Mouse (Mus musculus): ENCODE measurements around the gene AA467197. TPM values are rescaled to one million over a fixed set of nuclear protein-coding genes. Genes with fewer than 3 reads are reported as not detected.
A peak's percentile ranks its signal among the peaks of the same experiment; 100 is the strongest.

Gene AA467197
- total and polyA plus RNA-seq, 3 experiments, result 0.36 to 0.44 TPM; not detected in 1

DNA sequence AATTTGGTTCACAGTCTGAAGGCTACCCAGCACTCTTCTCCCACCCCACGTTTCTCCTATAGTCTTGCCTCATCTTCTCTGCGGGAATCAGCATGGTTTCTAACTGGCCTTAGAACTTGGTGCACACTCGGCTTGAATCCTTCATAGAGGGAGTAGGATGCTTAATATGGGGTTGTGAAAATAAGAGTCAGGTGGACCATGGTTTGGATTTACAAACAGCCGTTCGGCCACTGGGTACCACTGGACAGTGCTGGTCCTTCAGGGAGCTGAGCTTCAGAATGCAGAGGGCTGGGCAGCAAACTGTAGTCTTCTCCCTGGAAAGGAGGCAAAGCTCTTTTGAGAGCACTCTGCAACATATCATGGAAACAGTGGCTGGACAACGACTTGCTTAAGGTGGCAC lies 19.0 kb upstream of the AA467197 start:
- 81% methylated on average over 6 of the region's 6 CpGs for WGBS
- H3K27me3 ChIP-seq (ENCODE audit: control insufficient read depth, insufficient read depth, low read length), result no peaks in the 10 kb centered on the region; the same call in 1 of the 2 replicates
- TF ChIP-seq EP300 (IDR thresholded peaks at IDR 0.05; ENCODE audit: insufficient read depth, low read depth, low read length), result no peak
- TF ChIP-seq CTCF (IDR thresholded peaks at IDR 0.05), result no peak
- TF ChIP-seq POLR2A (IDR thresholded peaks at IDR 0.05; ENCODE audit: insufficient read depth, low read depth, low read length), result no peak
- no peaks in the 10 kb centered on the region for H3K36me3 ChIP-seq (ENCODE audit: control insufficient read depth, insufficient read depth, low read length)
- DNase-seq, result no peak
- no peak overlapping the region for H3K4me3 ChIP-seq
- H3K79me2 ChIP-seq (replicated peaks; ENCODE audit: control insufficient read depth, insufficient read depth, low read length), result no peaks in the 10 kb centered on the region
- intact Hi-C loops (cut with DNase I), result no loop called here
- H3K27ac ChIP-seq, result no peak overlapping the region
- H3K4me1 ChIP-seq (ENCODE audit: control insufficient read depth, insufficient read depth, low read length), result no peaks in the 10 kb centered on the region
- H3K9ac ChIP-seq (ENCODE audit: low read depth, low read length), result no peak overlapping the region

DNA sequence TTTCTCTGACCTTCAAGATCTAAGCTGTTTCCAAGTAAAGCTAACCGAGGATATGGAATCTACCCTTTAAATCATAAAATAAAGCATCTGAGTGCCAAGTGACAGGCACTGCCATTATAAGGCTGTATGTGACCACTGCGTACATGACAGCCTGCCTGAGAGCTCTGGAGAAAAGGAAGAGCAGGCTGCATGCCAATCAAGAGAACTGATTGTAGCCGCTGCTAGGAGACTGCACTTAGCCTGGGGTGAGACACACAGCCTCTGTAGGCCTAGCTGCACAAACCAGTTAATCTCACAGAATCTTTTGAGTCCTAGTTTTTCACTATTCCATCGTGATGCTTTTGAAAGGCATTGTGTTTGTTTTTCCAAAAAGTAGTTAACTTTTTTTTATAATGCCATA lies 18.1 kb upstream of the AA467197 start:
- H3K79me2 ChIP-seq (replicated peaks; ENCODE audit: control insufficient read depth, insufficient read depth, low read length), result no peaks in the 10 kb centered on the region
- H3K36me3 ChIP-seq (ENCODE audit: control insufficient read depth, insufficient read depth, low read length), result no peaks in the 10 kb centered on the region
- no peaks in the 10 kb centered on the region; the same call in 1 of the 2 replicates for H3K27me3 ChIP-seq (ENCODE audit: control insufficient read depth, insufficient read depth, low read length)
- H3K27ac ChIP-seq, result no peak overlapping the region
- WGBS, result 41% methylated on average over 4 of the region's 4 CpGs
- TF ChIP-seq POLR2A (IDR thresholded peaks at IDR 0.05; ENCODE audit: insufficient read depth, low read depth, low read length) (no peak), EP300 (IDR thresholded peaks at IDR 0.05; ENCODE audit: insufficient read depth, low read depth, low read length) (no peak), CTCF (IDR thresholded peaks at IDR 0.05) (no peak)
- no peak overlapping the region for H3K4me3 ChIP-seq
- intact Hi-C loops (cut with DNase I), result no loop called here
- no peak for DNase-seq
- H3K4me1 ChIP-seq (ENCODE audit: control insufficient read depth, insufficient read depth, low read length), result no peaks in the 10 kb centered on the region
- H3K9ac ChIP-seq (ENCODE audit: low read depth, low read length), result no peak overlapping the region

DNA sequence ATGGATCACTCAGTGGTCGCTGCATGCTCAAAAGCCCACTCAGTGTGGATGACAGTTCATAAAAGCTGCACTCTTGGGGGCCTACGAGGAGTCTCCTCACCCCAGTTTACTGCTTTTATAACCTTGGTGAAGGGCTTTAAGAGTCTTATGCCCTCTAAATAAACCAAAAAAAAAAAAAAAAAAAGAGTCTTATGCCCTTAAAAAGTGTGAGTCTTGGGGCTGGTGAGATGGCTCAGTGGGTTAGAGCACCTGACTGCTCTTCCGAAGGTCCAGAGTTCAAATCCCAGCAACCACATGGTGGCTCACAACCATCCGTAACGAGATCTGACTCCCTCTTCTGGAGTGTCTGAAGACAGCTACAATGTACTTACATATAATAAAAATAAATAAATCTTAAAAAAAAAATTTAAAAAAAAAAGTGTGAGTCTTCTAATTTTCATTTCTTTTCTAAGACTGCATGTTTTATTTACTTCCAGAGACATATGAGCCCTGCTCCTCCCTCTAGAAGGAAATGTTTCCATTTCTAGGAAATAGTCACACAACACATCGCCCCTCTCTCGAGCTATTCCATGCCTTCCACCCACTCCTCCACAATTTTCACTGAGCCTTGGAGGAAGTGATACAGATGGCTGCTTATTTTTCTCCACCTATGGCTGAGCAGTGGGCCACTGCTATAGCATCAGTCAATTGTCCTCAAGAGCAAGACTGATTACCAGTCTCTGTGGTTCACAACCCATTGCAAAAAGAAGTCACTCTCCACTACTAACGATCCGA lies 15.3 kb upstream of the AA467197 start:
- Histone ChIP-seq H3K79me2 (replicated peaks; ENCODE audit: control insufficient read depth, insufficient read depth, low read length) (no peaks in the 10 kb centered on the region), H3K9ac (ENCODE audit: low read depth, low read length) (no peak overlapping the region), H3K36me3 (ENCODE audit: control insufficient read depth, insufficient read depth, low read length) (no peaks in the 10 kb centered on the region), H3K4me3 (no peak overlapping the region), H3K4me1 (ENCODE audit: control insufficient read depth, insufficient read depth, low read length) (no peaks in the 10 kb centered on the region), H3K27ac (no peak overlapping the region), H3K27me3 (ENCODE audit: control insufficient read depth, insufficient read depth, low read length) (no peaks in the 10 kb centered on the region; the same call in 1 of the 2 replicates)
- no peak for DNase-seq
- TF ChIP-seq CTCF (IDR thresholded peaks at IDR 0.05) (no peak), EP300 (IDR thresholded peaks at IDR 0.05; ENCODE audit: insufficient read depth, low read depth, low read length) (no peak)
- 76% methylated on average over 9 of the region's 9 CpGs for WGBS
- intact Hi-C loops (cut with DNase I), result loop anchor here (10.0 kb wide), 3 partner anchors 157 to 277 kb away; no protein-coding TSS in a partner anchor

DNA sequence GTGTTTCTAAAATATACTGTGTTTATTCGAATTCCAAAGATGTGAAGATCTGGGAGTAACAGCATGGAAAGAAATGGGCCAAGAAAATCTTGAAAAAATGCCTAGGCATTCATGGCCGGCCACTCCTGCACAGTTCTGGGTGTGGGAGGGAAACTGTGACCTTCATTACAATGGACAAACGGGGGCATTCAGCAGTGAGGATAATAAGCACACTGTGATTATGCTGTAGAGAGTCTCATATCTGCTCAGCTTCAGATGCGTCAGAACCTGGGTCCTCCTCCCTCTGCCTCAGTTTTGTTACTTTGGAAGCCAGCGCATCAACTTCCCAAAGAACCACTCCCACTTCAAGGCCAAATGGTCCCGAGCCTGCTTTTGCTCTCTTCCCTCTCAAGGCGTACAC lies 10.9 kb upstream of the AA467197 start:
- H3K9ac ChIP-seq (ENCODE audit: low read depth, low read length), result no peak overlapping the region
- H3K27ac ChIP-seq, result no peak overlapping the region
- no peaks in the 10 kb centered on the region for H3K4me1 ChIP-seq (ENCODE audit: control insufficient read depth, insufficient read depth, low read length)
- WGBS, result 46% methylated on average over 7 of the region's 7 CpGs
- H3K36me3 ChIP-seq (ENCODE audit: control insufficient read depth, insufficient read depth, low read length), result no peaks in the 10 kb centered on the region
- TF ChIP-seq POLR2A (IDR thresholded peaks at IDR 0.05; ENCODE audit: insufficient read depth, low read depth, low read length) (no peak), CTCF (IDR thresholded peaks at IDR 0.05) (no peak), EP300 (IDR thresholded peaks at IDR 0.05; ENCODE audit: insufficient read depth, low read depth, low read length) (no peak)
- intact Hi-C loops (cut with DNase I), result loop anchor here (10.0 kb wide), 3 partner anchors 161 to 281 kb away; no protein-coding TSS in a partner anchor
- DNase-seq, result no peak
- H3K4me3 ChIP-seq, result no peak overlapping the region
- peaks cover 2% of the 10 kb centered on the region; the same call in 1 of the 2 replicates for H3K79me2 ChIP-seq (replicated peaks; ENCODE audit: control insufficient read depth, insufficient read depth, low read length)
- H3K27me3 ChIP-seq (ENCODE audit: control insufficient read depth, insufficient read depth, low read length), result no peaks in the 10 kb centered on the region; the same call in 1 of the 2 replicates

DNA sequence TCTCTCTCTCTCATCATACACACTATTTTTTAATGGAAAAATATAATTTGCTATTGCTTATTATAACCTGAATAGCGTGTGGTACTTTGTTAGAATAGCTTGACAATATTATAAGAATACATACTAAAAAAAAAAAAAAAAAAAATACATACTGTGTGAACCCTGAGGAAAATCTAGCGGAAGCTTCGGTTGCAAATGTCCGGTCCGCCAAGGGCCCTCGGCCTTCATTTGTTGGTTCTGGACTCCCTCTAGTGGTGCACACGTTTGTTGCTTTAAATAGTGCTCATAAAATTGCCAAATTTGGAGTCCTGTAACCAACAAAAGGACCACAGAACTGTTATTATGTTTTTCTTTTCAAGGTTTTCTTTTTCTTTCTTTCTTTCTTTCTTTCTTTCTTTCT lies 7.8 kb upstream of the AA467197 start:
- peaks cover 4% of the 10 kb centered on the region; the same call in 1 of the 2 replicates for H3K36me3 ChIP-seq (ENCODE audit: control insufficient read depth, insufficient read depth, low read length)
- peaks cover 4% of the 10 kb centered on the region; the same call in 1 of the 2 replicates for H3K79me2 ChIP-seq (replicated peaks; ENCODE audit: control insufficient read depth, insufficient read depth, low read length)
- peak; percentile 73 to 78 for DNase-seq
- H3K9ac ChIP-seq (ENCODE audit: low read depth, low read length), result no peak overlapping the region
- no peaks in the 10 kb centered on the region for H3K27me3 ChIP-seq (ENCODE audit: control insufficient read depth, insufficient read depth, low read length)
- TF ChIP-seq POLR2A (IDR thresholded peaks at IDR 0.05; ENCODE audit: insufficient read depth, low read depth, low read length), result no peak
- peak; percentile 82 for TF ChIP-seq CTCF (IDR thresholded peaks at IDR 0.05)
- TF ChIP-seq EP300 (IDR thresholded peaks at IDR 0.05; ENCODE audit: insufficient read depth, low read depth, low read length), result peak; percentile 84
- H3K4me3 ChIP-seq, result no peak overlapping the region
- intact Hi-C loops (cut with DNase I), result loop anchor here (1.0 to 10.0 kb wide), 4 partner anchors 60 to 284 kb away; no protein-coding TSS in a partner anchor
- H3K4me1 ChIP-seq (ENCODE audit: control insufficient read depth, insufficient read depth, low read length), result peaks cover 4% of the 10 kb centered on the region
- no peak overlapping the region for H3K27ac ChIP-seq
- 2% methylated on average over 7 of the region's 7 CpGs for WGBS

DNA sequence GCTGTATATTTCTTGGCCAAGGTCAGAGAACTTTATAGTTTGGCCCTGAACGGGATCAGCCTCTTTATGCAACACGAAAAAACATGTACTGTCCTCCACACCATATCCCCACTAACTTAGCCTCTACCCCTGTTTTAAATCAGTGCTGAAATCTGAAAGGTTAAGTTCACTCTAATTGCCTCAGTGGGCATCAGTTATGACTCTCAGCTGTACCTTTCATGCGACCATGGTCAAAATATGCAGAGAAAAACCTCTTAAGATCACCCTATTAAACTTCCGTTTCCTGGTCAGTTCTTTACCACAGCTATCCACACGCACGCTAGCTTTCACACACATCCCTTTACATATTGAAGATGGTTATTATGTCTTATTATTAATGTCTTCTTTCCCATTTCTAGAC lies 6.9 kb upstream of the AA467197 start:
- DNase-seq, result no peak
- H3K27ac ChIP-seq, result peak overlapping the region; percentile 83
- no peak for TF ChIP-seq EP300 (IDR thresholded peaks at IDR 0.05; ENCODE audit: insufficient read depth, low read depth, low read length)
- no peak for TF ChIP-seq CTCF (IDR thresholded peaks at IDR 0.05)
- TF ChIP-seq POLR2A (IDR thresholded peaks at IDR 0.05; ENCODE audit: insufficient read depth, low read depth, low read length), result no peak
- H3K4me1 ChIP-seq (ENCODE audit: control insufficient read depth, insufficient read depth, low read length), result peaks cover 4% of the 10 kb centered on the region
- H3K4me3 ChIP-seq, result peak overlapping the region; percentile 61
- 49% methylated on average over 6 of the region's 6 CpGs for WGBS
- H3K9ac ChIP-seq (ENCODE audit: low read depth, low read length), result no peak overlapping the region
- H3K27me3 ChIP-seq (ENCODE audit: control insufficient read depth, insufficient read depth, low read length), result no peaks in the 10 kb centered on the region
- intact Hi-C loops (cut with DNase I), result loop anchor here (1.0 to 10.0 kb wide), 6 partner anchors 61 to 285 kb away; partner anchors contain the start of gene Slc30a4
- H3K36me3 ChIP-seq (ENCODE audit: control insufficient read depth, insufficient read depth, low read length), result peaks cover 4% of the 10 kb centered on the region; the same call in 1 of the 2 replicates
- peaks cover 4% of the 10 kb centered on the region; the same call in 1 of the 2 replicates for H3K79me2 ChIP-seq (replicated peaks; ENCODE audit: control insufficient read depth, insufficient read depth, low read length)
